Mouse (Mus musculus) stomach, embryonic 16.5 days (tissue): ENCODE measurements around the gene Sycn. TPM values are rescaled to one million over a fixed set of nuclear protein-coding genes. Genes with fewer than 3 reads are reported as not detected.

Source experiments
- ATAC-seq: fragments of 200-750 bp; cut with Nextera tagmentation; 2 replicates; pipeline ENCODE4 v1.8.0; 2017; ENCODE audit warnings: moderate number of reproducible peaks, moderate TSS enrichment; ENCODE audit not compliant: insufficient read depth, low FRiP score
- H3K27ac ChIP-seq: fragments of 300-500 bp; sonication (generic); 2 replicates; pipeline ENCODE4 v1.5.1; 2014; ENCODE audit warnings: low read length
- H3K27me3 ChIP-seq: fragments of 300-500 bp; sonication (generic); 2 replicates; pipeline ENCODE4 v1.6.1; 2014; ENCODE audit warnings: low read length, control low read depth, mixed read lengths; ENCODE audit not compliant: control insufficient read depth, insufficient read depth
- H3K36me3 ChIP-seq: fragments of 300-500 bp; sonication (generic); 2 replicates; pipeline ENCODE4 v1.6.1; 2014; ENCODE audit warnings: low read length; ENCODE audit not compliant: control insufficient read depth, insufficient read depth
- H3K4me1 ChIP-seq: fragments of 300-500 bp; sonication (generic); 2 replicates; pipeline ENCODE4 v1.6.1; 2014; ENCODE audit warnings: low read length, control low read depth, mixed read lengths; ENCODE audit not compliant: control insufficient read depth, insufficient read depth
- H3K4me2 ChIP-seq: fragments of 300-500 bp; sonication (generic); 2 replicates; pipeline ENCODE4 v1.6.1; 2014; ENCODE audit warnings: low read depth, low read length, mixed read lengths
- H3K4me3 ChIP-seq: fragments of 300-500 bp; sonication (generic); replicated peaks from 2 replicates; pipeline ENCODE4 v1.5.1; 2014; ENCODE audit warnings: mild to moderate bottlenecking, low read length
- H3K9ac ChIP-seq: fragments of 300-500 bp; sonication (generic); 2 replicates; pipeline ENCODE4 v1.6.1; 2014; ENCODE audit warnings: low read length
- H3K9me3 ChIP-seq: fragments of 300-500 bp; sonication (generic); replicated peaks from 2 replicates; pipeline ENCODE4 v1.6.1; 2016; ENCODE audit warnings: low read length, control low read depth; ENCODE audit not compliant: control insufficient read depth
- WGBS: fragments of 180-500 bp; shearing (Covaris S2); extraction: QIAGEN DNeasy Blood & Tissue Kit; methylation state at CpG from one replicate; pipeline ENCODE4 v1.1.7; 2014; 5-methylcytosine and 5-hydroxymethylcytosine counted together
- polyA plus RNA-seq: library from polyadenylated mRNA; unstranded; fragments of >200 nt; fragmentation: Nextera tagmentation; extraction: Ambion mirVana; gene quantifications from 2 replicates; pipeline ENCODE4 v1.2.1, GENCODE M21; 2015

Gene Sycn
- polyA plus RNA-seq, 1 experiment from 2014 or later: 124 TPM

GRCm38 (mm10) chr7:28562951-28563350 is 22.3 kb downstream of the Sycn start:
- Histone ChIP-seq H3K27ac (no peak overlapping the region), H3K4me1 (peaks cover 11% of the 10 kb centered on the region; the same call in 1 of the 2 replicates), H3K27me3 (no peaks in the 10 kb centered on the region), H3K9ac (no peak overlapping the region), H3K9me3 (no peaks in the 10 kb centered on the region), H3K36me3 (peaks cover 34% of the 10 kb centered on the region), H3K4me3 (no peak overlapping the region), H3K4me2 (no peak overlapping the region)
- ATAC-seq: no peak
- WGBS: 94% methylated on average over 13 of the region's 13 CpGs

GRCm38 (mm10) chr7:28565407-28565806 is 24.7 kb downstream of the Sycn start:
- Histone ChIP-seq H3K9me3 (no peaks in the 10 kb centered on the region), H3K36me3 (peaks cover 35% of the 10 kb centered on the region), H3K27me3 (no peaks in the 10 kb centered on the region), H3K4me1 (peaks cover 18% of the 10 kb centered on the region; the same call in 1 of the 2 replicates), H3K9ac (no peak overlapping the region), H3K4me3 (no peak overlapping the region), H3K27ac (no peak overlapping the region), H3K4me2 (no peak overlapping the region)
- no peak for ATAC-seq
- WGBS: 81% methylated on average over 5 of the region's 5 CpGs

- Histone ChIP-seq H3K27me3 (no peaks in the 10 kb centered on the region), H3K4me2 (no peak overlapping the region), H3K9me3 (no peaks in the 10 kb centered on the region), H3K27ac (no peak overlapping the region), H3K4me1 (peaks cover 35% of the 10 kb centered on the region), H3K4me3 (no peak overlapping the region), H3K36me3 (peaks cover 35% of the 10 kb centered on the region), H3K9ac (no peak overlapping the region)
- no peak for ATAC-seq
- WGBS: 89% methylated on average over 4 of the region's 4 CpGs
Measured at GRCm38 (mm10) chr7:28567539-28567938, 26.9 kb downstream of the Sycn start.

- Histone ChIP-seq H3K36me3 (peaks cover 35% of the 10 kb centered on the region), H3K4me3 (no peak overlapping the region), H3K27ac (peak overlapping the region; percentile 42; the same call in 1 of the 2 replicates), H3K9me3 (no peaks in the 10 kb centered on the region), H3K27me3 (no peaks in the 10 kb centered on the region), H3K9ac (no peak overlapping the region), H3K4me1 (peaks cover 40% of the 10 kb centered on the region), H3K4me2 (no peak overlapping the region)
- ATAC-seq: no peak
Measured at GRCm38 (mm10) chr7:28568253-28568652, 27.6 kb downstream of the Sycn start.

- no peaks in the 10 kb centered on the region for H3K9me3 ChIP-seq
- peaks cover 49% of the 10 kb centered on the region for H3K4me1 ChIP-seq
- H3K4me3 ChIP-seq: peak overlapping the region; percentile 8; the same call in 1 of the 2 replicates
- peak overlapping the region; percentile 56 for H3K9ac ChIP-seq
- peak overlapping the region; percentile 42 for H3K4me2 ChIP-seq
- no peaks in the 10 kb centered on the region for H3K27me3 ChIP-seq
- H3K36me3 ChIP-seq: peaks cover 19% of the 10 kb centered on the region
- peak overlapping the region; percentile 98 for H3K27ac ChIP-seq
- peak; percentile 87 for ATAC-seq
- WGBS: 45% methylated on average over 12 of the region's 12 CpGs
Measured at GRCm38 (mm10) chr7:28570291-28570981, 29.8 kb downstream of the Sycn start.

GRCm38 (mm10) chr7:28570982-28571682 is 30.4 kb downstream of the Sycn start:
- H3K9ac ChIP-seq: peak overlapping the region; percentile 56
- no peak for ATAC-seq
- peaks cover 15% of the 10 kb centered on the region; the same call in 1 of the 2 replicates for H3K36me3 ChIP-seq
- no peaks in the 10 kb centered on the region for H3K27me3 ChIP-seq
- no peaks in the 10 kb centered on the region for H3K9me3 ChIP-seq
- H3K4me2 ChIP-seq: peak overlapping the region; percentile 42
- 25% methylated on average over 5 of the region's 5 CpGs for WGBS
- H3K4me3 ChIP-seq: peak overlapping the region; percentile 8; the same call in 1 of the 2 replicates
- peak overlapping the region; percentile 98 for H3K27ac ChIP-seq
- peaks cover 53% of the 10 kb centered on the region for H3K4me1 ChIP-seq

GRCm38 (mm10) chr7:28572689-28573088 is 32.0 kb downstream of the Sycn start:
- H3K27me3 ChIP-seq: no peaks in the 10 kb centered on the region
- peak overlapping the region; percentile 98 for H3K27ac ChIP-seq
- peaks cover 4% of the 10 kb centered on the region; the same call in 1 of the 2 replicates for H3K36me3 ChIP-seq
- no peaks in the 10 kb centered on the region for H3K9me3 ChIP-seq
- ATAC-seq: no peak
- H3K9ac ChIP-seq: peak overlapping the region; percentile 12; the same call in 1 of the 2 replicates
- no peak overlapping the region for H3K4me2 ChIP-seq
- H3K4me1 ChIP-seq: peaks cover 69% of the 10 kb centered on the region
- 64% methylated on average over 5 of the region's 5 CpGs for WGBS
- H3K4me3 ChIP-seq: no peak overlapping the region

- H3K9ac ChIP-seq: peak overlapping the region; percentile 12; the same call in 1 of the 2 replicates
- H3K4me3 ChIP-seq: no peak overlapping the region
- no peak overlapping the region for H3K4me2 ChIP-seq
- peaks cover 75% of the 10 kb centered on the region for H3K4me1 ChIP-seq
- no peaks in the 10 kb centered on the region for H3K27me3 ChIP-seq
- no peaks in the 10 kb centered on the region for H3K9me3 ChIP-seq
- 99% methylated on average over 3 of the region's 3 CpGs for WGBS
- no peak for ATAC-seq
- H3K27ac ChIP-seq: peak overlapping the region; percentile 98
- no peaks in the 10 kb centered on the region for H3K36me3 ChIP-seq
Measured at GRCm38 (mm10) chr7:28573236-28573635, 32.6 kb downstream of the Sycn start.

GRCm38 (mm10) chr7:28575597-28575996 is 34.9 kb downstream of the Sycn start:
- Histone ChIP-seq H3K36me3 (no peaks in the 10 kb centered on the region), H3K9ac (no peak overlapping the region), H3K4me3 (no peak overlapping the region), H3K27ac (peak overlapping the region; percentile 97), H3K4me1 (peaks cover 74% of the 10 kb centered on the region), H3K4me2 (0 out of 2 replicates have a peak overlapping the region, but pooled peaks have one; percentile 9), H3K27me3 (no peaks in the 10 kb centered on the region), H3K9me3 (no peaks in the 10 kb centered on the region)
- WGBS: 80% methylated on average over 11 of the region's 11 CpGs
- ATAC-seq: no peak
